Mouse (Mus musculus) heart, adult 8-10 months (tissue): ENCODE measurements at regions not wholly inside any gene's neighbourhood (a gene's known extent, or its start where the extent isn't known, plus 50 kb on each side); places are given as distances from the start of the nearest gene placed in this dataset.

Source experiments
- DNase-seq: peaks from one replicate; pipeline ENCODE4 v3.0.0; 2022; ENCODE audit warnings: low spot score

DNA sequence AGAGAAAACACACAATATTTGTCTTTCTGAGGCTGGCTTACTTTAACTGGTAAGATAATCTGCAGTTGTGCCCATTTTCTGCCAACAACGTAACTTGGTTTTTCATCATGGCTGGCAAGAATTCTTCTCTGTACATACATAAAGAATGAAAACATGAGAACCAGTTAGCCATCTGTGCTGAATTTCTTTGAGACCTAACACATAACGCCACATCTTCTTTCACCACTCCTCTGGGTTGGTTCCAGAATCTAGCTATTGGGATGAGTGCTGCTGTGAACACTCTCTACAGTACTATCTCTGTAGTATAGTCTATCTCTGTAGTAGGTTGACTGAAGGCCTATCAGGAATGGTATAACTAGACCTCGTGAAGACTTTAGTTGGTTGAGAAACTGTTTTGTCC, 132.1 kb downstream of the 1700020N01Rik start:
- no peak for DNase-seq

- DNase-seq = no peak
Measured at GRCm38 (mm10) chr10:21740256-21740655, 141.7 kb upstream of the Sgk1 start.

DNA sequence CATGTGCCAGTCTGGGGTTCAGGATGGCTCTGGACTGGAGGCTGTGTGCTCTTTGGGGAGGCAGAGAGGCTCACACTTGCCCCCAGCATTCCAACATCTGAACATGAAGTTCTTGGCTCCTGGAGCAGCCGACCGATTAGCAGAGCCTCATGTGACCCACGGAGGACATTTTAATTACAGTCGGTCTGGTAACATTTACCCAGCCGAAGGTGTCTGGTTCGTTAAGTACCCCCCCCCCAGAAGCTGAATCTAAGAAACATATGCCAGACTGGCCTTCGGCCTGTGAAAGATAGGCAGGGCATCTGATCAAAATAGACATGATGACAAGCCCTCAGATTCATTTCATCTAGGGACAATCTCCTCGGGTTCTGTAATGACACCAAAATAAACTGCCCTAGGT, 140.4 kb upstream of the Sgk1 start:
- DNase-seq = peak; percentile 21

GRCm38 (mm10) chr10:21741976-21742745, 139.8 kb upstream of the Sgk1 start:
- DNase-seq = no peak

DNA sequence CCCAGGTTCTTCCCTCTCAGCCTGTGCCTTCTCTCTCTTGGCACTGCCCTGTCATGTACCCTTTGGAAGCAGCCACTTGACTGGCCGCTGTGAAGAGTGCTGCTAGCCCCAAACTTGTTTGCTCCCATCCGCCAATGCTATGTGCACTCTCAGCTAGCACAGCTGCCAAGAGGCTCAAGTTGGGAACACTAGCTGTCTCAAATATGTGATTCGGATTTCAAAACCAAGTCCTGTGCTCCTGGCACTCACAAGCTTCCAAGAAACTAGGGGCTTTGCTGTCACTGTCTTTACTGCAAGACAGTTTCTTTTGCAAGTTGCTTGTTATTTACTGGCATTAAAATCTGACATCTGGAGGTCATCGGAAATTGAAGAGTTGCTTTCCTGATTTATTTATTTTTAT, 138.6 kb upstream of the Sgk1 start:
- DNase-seq = peak; percentile 7

GRCm38 (mm10) chr10:21744341-21744955, 137.5 kb upstream of the Sgk1 start:
- no peak for DNase-seq

- no peak for DNase-seq
Measured at GRCm38 (mm10) chr10:21745940-21746487, 136.0 kb upstream of the Sgk1 start.

GRCm38 (mm10) chr10:21746713-21747112, 135.3 kb upstream of the Sgk1 start:
- DNase-seq = no peak

DNA sequence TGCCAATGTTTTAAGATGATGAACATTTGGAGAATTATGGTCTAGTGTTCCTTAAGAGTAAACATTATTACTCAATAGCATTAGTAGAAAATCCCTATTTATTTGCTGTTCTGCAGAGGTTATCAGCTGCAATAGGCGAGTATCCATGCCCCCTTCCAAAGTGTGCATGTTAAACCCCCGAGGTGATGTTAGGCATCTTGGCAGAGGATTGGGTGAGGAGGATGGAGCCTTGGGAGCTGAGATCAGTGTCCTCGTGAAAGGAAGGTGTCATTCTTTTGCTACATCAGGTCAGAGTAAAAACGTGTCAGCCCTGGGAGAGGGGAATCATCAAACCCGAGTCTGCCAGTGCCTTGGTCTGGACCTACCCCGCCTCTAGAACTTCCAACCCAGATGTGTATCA, 130.7 kb upstream of the Sgk1 start:
- DNase-seq = no peak

- no peak for DNase-seq
Measured at GRCm38 (mm10) chr10:21752392-21752791, 129.6 kb upstream of the Sgk1 start.

DNA sequence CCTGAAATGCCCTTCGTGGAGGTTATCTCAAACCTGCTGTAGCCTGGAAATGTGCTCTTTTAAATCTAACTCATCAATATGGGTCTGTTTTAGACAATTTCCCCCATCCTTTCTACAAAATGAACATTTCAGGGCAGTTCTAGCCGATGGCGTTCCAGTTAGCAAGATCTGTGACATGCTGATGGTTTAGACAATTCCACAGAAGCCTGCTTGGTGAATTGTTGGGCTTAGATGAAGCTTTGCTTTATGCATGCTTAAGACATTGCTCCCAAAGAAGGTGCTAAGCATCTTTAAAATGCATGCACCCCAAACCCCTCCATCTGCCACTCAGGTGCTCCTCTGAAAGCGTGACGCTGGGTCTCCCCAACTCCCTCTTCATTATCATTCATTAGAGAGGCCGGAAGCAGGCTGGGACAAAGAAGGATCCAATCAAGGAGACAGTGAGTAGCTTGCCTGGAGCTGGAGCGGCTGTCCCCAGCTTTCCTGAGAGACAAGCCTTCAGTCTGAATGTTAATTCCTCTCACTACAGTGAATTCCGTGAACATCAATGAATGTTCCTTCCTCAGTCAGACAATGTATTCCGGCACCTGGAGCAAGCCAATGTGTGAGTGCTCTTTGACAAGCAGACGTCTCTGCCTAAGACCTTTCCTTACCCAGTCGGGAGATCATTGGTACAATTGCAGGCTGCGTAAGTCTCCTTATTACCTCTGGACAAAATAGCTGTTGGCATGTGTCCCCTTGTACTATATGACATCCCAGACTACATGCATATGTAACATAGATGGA, 127.0 kb upstream of the Sgk1 start:
- DNase-seq = no peak

DNA sequence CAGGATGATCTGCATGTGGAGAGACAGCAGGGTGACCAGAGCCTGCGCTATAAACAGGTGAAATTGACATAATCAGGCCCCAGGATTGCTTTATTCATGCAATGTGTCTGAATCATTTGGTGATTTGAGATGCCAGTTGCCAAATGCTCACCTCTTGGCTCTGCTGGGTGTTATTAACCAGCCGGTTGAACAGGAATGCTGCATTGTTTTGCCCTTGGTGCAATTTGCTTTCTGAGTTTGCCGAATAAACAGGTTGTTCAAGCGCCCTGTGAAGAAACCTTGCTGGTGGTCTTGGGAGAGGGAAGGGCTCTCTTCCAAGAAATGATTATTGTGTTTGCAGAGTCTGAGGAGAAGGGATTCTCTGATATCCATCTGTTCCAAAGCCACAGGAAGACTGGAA, 126.3 kb upstream of the Sgk1 start:
- DNase-seq = no peak

- DNase-seq = no peak
Measured at GRCm38 (mm10) chr10:21756811-21757210, 125.2 kb upstream of the Sgk1 start.

GRCm38 (mm10) chr10:21758122-21758521, 123.9 kb upstream of the Sgk1 start:
- no peak for DNase-seq

DNA sequence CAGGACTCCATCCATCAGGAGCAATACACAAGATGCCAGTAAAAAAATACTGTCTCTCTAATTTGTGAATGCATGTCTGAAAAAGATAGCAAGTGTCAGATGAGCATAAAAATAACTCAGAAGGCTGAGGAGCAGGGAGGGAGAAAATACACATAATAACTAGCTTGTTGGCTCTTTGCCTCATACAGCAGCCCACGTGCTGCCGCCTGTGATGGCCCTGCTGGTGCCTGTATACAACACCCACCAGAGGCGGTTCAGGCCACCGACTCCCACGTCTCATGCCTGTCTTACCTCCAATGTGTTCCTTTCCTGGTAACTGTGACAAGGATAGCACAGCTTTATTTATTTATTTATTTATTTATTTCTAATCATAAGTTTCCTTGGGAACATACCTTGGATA, 119.5 kb upstream of the Sgk1 start:
- DNase-seq = no peak

- DNase-seq = no peak
Measured at GRCm38 (mm10) chr10:21763017-21763964, 118.7 kb upstream of the Sgk1 start.

DNA sequence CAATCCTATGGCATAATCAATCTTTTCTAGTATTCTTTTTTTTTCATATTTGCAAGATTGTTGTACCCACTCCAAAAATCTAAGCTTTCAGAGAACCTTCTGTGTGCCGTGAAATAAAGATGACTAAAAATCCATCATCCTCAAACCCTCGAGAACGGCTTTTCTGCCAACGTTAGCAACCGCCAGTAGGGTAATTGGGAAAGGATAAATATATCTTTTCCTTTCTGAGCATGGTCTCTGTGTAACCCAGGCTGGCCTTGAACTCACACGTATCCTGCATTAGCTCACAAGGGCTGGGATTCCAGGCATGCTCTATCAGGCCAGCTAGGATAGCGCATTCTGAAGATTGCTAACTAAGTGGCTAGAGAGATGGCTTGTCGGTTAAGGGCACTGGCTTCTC, 117.9 kb upstream of the Sgk1 start:
- DNase-seq = no peak

- DNase-seq = no peak
Measured at GRCm38 (mm10) chr10:21764891-21765290, 117.1 kb upstream of the Sgk1 start.

DNA sequence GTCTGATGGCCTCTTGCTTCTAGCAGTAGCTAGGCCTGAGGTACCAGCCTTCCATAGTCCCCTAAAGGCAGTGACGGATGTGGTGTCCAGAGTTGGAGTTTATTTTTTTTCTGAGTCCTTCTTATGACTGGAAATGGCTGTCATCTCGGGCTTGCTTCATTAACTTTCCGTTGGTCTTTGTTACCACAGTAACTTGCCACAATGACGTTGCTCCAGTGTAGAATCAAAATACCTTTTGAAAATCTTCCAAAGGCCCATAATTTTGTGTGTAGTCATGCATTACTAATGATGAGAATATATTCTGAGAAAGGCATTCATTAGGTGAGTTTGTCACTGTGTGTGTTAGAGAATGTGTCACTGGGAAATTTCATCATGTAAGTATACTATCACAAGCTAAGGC, 108.4 kb upstream of the Sgk1 start:
- DNase-seq = no peak

GRCm38 (mm10) chr10:21775441-21775840, 106.5 kb upstream of the Sgk1 start:
- DNase-seq = no peak
